10 mouse cellular contexts compared by ENCODE assay signal in genomic region chrX:107577501-107577900, GRCm38 (mm10).
DNase-seq lines count a peak whose midpoint lies in the region; ATAC-seq and TF ChIP-seq lines count a peak whose summit lies in the region.
"Had no signal": no experiment of that assay in that cellular context is flagged by ENCODE, and none has a peak within 500 bp of the region (broad histone marks: within the 10 kb centered on the region; RNA-seq: fewer than 3 reads in every experiment).

No protein-coding gene starts in this region.

- peak; percentile 54 for TF ChIP-seq CTCF in heart, adult 2 months (IDR thresholded peaks at IDR 0.05)
- TF ChIP-seq CTCF in lung, adult 2 months (IDR thresholded peaks at IDR 0.05; ENCODE audit: insufficient read depth, low read length) = no peak

- no peak overlapping the region for H3K27ac ChIP-seq in heart, adult 2 months
- H3K27ac ChIP-seq in heart, embryonic 11.5 days (ENCODE audit: low read depth, low read length) = no peak overlapping the region
- H3K27ac ChIP-seq: heart, embryonic 13.5 days; liver, embryonic 15.5 days had no signal

- H3K9me3 ChIP-seq in heart, embryonic 11.5 days (replicated peaks; ENCODE audit: control insufficient read depth, low read length) = no peaks in the 10 kb centered on the region
- H3K9me3 ChIP-seq: heart, embryonic 13.5 days; liver, embryonic 15.5 days had no signal

- intact Hi-C loops in heart, adult 2 months (cut with DNase I) = no loop called here

- 19% methylated on average over 5 of the region's 5 CpGs for WGBS in heart, adult 2 months
- 18% methylated on average over 5 of the region's 5 CpGs for WGBS in lung, adult 2 months
- 15% methylated on average over 5 of the region's 5 CpGs for WGBS in heart, embryonic 11.5 days (ENCODE audit: insufficient replicate concordance)

- H3K36me3 ChIP-seq in heart, adult 2 months (ENCODE audit: control insufficient read depth, insufficient read depth, low read length) = no peaks in the 10 kb centered on the region
- H3K36me3 ChIP-seq in heart, embryonic 11.5 days (ENCODE audit: control insufficient read depth, insufficient read depth, low read length) = no peaks in the 10 kb centered on the region
- H3K36me3 ChIP-seq: heart, embryonic 13.5 days; liver, embryonic 15.5 days had no signal

- TF ChIP-seq POLR2A in heart, adult 2 months (IDR thresholded peaks at IDR 0.05; ENCODE audit: insufficient read depth, low read depth, low read length) = no peak
- TF ChIP-seq POLR2A in lung, adult 2 months (IDR thresholded peaks at IDR 0.05; ENCODE audit: borderline replicate concordance, extremely low read depth, low read depth, low read length) = no peak

- H3K4me2 ChIP-seq in heart, embryonic 11.5 days = no peak overlapping the region
- H3K4me2 ChIP-seq: heart, embryonic 13.5 days; liver, embryonic 15.5 days had no signal

- no peak for DNase-seq in heart, adult 2 months
- DNase-seq in heart, adult 8-10 months (ENCODE audit: low spot score) = no peak
- peak; percentile 8 for DNase-seq in lung, postnatal 10 days
- no peak for DNase-seq in lung, adult 2 months
- peak; percentile 37 for DNase-seq in R1 (ENCODE audit: low read depth, low spot score)
- peak; percentile 15 for DNase-seq in induced T-regulatory cell, adult 2 months (ENCODE audit: low read depth)
- peak; percentile 3 for DNase-seq in thymus, postnatal 25 days

- no peak overlapping the region for H3K4me3 ChIP-seq in heart, adult 2 months
- H3K4me3 ChIP-seq in lung, adult 2 months (replicated peaks; ENCODE audit: extremely low read depth, low read depth, low read length) = no peak overlapping the region
- H3K4me3 ChIP-seq in heart, embryonic 11.5 days (ENCODE audit: low read depth, low read length) = no peak overlapping the region
- H3K4me3 ChIP-seq: heart, embryonic 13.5 days; liver, embryonic 15.5 days had no signal

- TF ChIP-seq EP300 in heart, adult 2 months (IDR thresholded peaks at IDR 0.05; ENCODE audit: insufficient read depth, low read depth, low read length) = no peak

- H3K27me3 ChIP-seq in heart, adult 2 months (ENCODE audit: control insufficient read depth, insufficient read depth, low read length) = no peaks in the 10 kb centered on the region
- H3K27me3 ChIP-seq in heart, embryonic 11.5 days (ENCODE audit: control insufficient read depth, insufficient read depth, low read length) = no peaks in the 10 kb centered on the region
- H3K27me3 ChIP-seq: heart, embryonic 13.5 days; liver, embryonic 15.5 days had no signal

- no peak overlapping the region for H3K9ac ChIP-seq in heart, adult 2 months (ENCODE audit: low read depth, low read length)
- H3K9ac ChIP-seq in heart, embryonic 11.5 days (ENCODE audit: low read depth, low read length) = no peak overlapping the region
- H3K9ac ChIP-seq: heart, embryonic 13.5 days; liver, embryonic 15.5 days had no signal

- no peaks in the 10 kb centered on the region for H3K4me1 ChIP-seq in heart, adult 2 months (ENCODE audit: control insufficient read depth, insufficient read depth, low read length)
- no peaks in the 10 kb centered on the region for H3K4me1 ChIP-seq in lung, adult 2 months (ENCODE audit: control insufficient read depth, insufficient read depth, low read length)
- no peaks in the 10 kb centered on the region for H3K4me1 ChIP-seq in heart, embryonic 11.5 days (ENCODE audit: control insufficient read depth, insufficient read depth, low read length)
- H3K4me1 ChIP-seq: heart, embryonic 13.5 days; liver, embryonic 15.5 days had no signal

- no peak for ATAC-seq in heart, embryonic 11.5 days (replicated peaks; ENCODE audit: insufficient number of reproducible peaks, low FRiP score, low TSS enrichment)

- H3K79me2 ChIP-seq in heart, adult 2 months (replicated peaks; ENCODE audit: control insufficient read depth, insufficient read depth, low read length) = no peaks in the 10 kb centered on the region

Comparison
In these comparisons a context has a peak if more than half of its experiments do, and no peak if none do; other contexts are left out.
1. DNase-seq: peak in lung, postnatal 10 days (single experiment), R1 (single experiment), induced T-regulatory cell, adult 2 months (single experiment) and thymus, postnatal 25 days (single experiment); none in heart, adult 2 months (0 of 2), heart, adult 8-10 months (single experiment) and lung, adult 2 months (single experiment).